Mouse (Mus musculus): ENCODE results near the gene Med19. TPM values are rescaled to one million over a fixed set of nuclear protein-coding genes. Genes with fewer than 3 reads are reported as not detected.

Med19 gene
- polyA plus RNA-seq (2014; fragmentation: Illumina TruSeq; extraction: RNeasy Lipid Tissue Mini Kit (QIAGEN cat#74804); ENCODE audit: low read depth, low replicate concordance), result 72.2 TPM

GRCm38 (mm10) chr2:84677968-84678880 lies at the start of gene Med19, which contains the start of gene Gm28635:
Med19 (plus strand) TSS chr2:84678402.
Gm28635 (minus strand) TSS chr2:84678041.

DNA sequence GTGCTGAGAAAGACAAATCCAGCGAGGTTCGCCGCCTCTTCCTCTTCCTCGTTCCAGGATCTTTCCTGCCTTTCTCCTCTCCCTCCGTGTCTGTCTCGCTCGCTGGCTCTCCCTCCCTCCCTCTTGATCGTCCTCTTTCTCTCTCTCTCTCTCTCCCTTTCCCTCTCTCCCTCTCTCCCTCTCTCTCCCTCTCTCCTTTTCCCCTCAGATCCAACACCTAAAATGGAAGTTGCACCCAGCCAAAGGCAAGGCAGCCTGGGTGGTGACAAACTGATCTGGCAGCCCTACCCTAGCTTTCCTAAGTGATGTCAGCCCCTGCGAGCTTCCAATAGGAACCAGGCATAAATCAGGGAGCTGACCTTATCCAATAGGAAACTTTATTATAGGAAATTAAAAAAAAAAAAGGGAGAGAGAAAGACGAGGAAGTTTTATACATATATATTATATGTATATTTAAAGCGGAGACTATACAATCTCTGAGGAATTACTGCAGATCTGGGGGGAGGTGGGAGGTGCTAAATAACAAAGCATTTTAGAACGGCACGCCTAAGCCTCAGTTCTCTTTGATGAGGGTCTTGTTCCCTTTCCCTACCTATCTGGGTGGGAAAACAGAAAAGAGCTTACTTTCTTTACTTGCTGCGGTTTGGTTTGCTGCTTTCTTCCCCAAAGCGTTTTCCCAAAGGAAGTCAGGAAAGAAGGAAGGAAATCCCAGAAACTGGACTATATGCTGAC lies 27.6 kb upstream of the Med19 start, which contains the start of gene Ctnnd1:
Ctnnd1 (minus strand) TSS at position 302 of the 732 bp plus-strand sequence.

DNA sequence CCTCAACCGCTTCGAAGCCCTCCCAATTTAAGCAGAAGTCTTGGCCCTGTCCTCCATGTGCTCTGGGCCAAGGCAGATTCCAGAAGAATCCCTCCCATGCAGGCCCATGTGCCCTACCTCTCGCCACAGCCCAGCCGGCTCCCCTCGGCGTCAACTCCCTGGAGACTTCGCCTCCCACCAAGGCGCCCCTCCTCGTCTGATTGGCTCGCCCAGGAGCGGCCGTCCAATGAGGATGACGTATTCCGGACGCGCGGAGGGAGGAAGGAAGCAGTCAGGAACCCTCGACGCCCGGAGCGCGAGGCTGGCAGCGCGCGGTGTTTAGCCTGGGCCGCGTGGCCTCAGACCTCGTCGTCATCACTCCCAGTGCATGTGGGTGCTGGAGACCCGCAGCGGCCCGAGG lies 19.4 kb upstream of the Med19 start, which contains the start of gene Btbd18:
Btbd18 (plus strand) TSS at position 274 of the 400 bp plus-strand sequence.

GRCm38 (mm10) chr2:84670569-84670933 lies 7.7 kb upstream of the Med19 start, which contains the start of gene Selenoh:
Selenoh (minus strand) TSS chr2:84670770.

GRCm38 (mm10) chr2:84679016-84679415 lies 814 bp downstream of the Med19 start, which contains the start of gene Tmx2:
Tmx2 (minus strand) TSS chr2:84679140.

GRCm38 (mm10) chr2:84714811-84715561 lies 36.8 kb downstream of the Med19 start, which contains the start of gene Zdhhc5:
Zdhhc5 (minus strand) TSS chr2:84715180.

GRCm38 (mm10) chr2:84727172-84727858 lies 49.1 kb downstream of the Med19 start, which contains the start of gene Clp1:
Clp1 (minus strand) TSS chr2:84727350.

GRCm38 (mm10) chr2:84733579-84734300 lies 55.5 kb downstream of the Med19 start, which contains the start of gene Ypel4:
Ypel4 (plus strand) TSS chr2:84734058.

Other genes starting within 250 kb of the Med19 start
- 181 TPM for gene Tfpi, start 201.6 kb upstream of the Med19 start, polyA plus RNA-seq (2014; fragmentation: Illumina TruSeq; extraction: RNeasy Lipid Tissue Mini Kit (QIAGEN cat#74804); ENCODE audit: low read depth, low replicate concordance)
- 246 TPM for gene Ctnnd1, start 27.6 kb upstream of the Med19 start, polyA plus RNA-seq (2014; fragmentation: Illumina TruSeq; extraction: RNeasy Lipid Tissue Mini Kit (QIAGEN cat#74804); ENCODE audit: low read depth, low replicate concordance)
- not detected for gene Btbd18, start 19.3 kb upstream of the Med19 start, polyA plus RNA-seq (2014; fragmentation: Illumina TruSeq; extraction: RNeasy Lipid Tissue Mini Kit (QIAGEN cat#74804); ENCODE audit: low read depth, low replicate concordance)
- 14.6 TPM for gene Selenoh, start 7.6 kb upstream of the Med19 start, polyA plus RNA-seq (2014; fragmentation: Illumina TruSeq; extraction: RNeasy Lipid Tissue Mini Kit (QIAGEN cat#74804); ENCODE audit: low read depth, low replicate concordance)
- gene Gm28635, start 361 bp upstream of the Med19 start, polyA plus RNA-seq (2014; fragmentation: Illumina TruSeq; extraction: RNeasy Lipid Tissue Mini Kit (QIAGEN cat#74804); ENCODE audit: low read depth, low replicate concordance), result not detected
- gene Tmx2, start 738 bp downstream of the Med19 start, polyA plus RNA-seq (2014; fragmentation: Illumina TruSeq; extraction: RNeasy Lipid Tissue Mini Kit (QIAGEN cat#74804); ENCODE audit: low read depth, low replicate concordance), result 247 TPM
- gene Zdhhc5, start 36.8 kb downstream of the Med19 start, polyA plus RNA-seq (2014; fragmentation: Illumina TruSeq; extraction: RNeasy Lipid Tissue Mini Kit (QIAGEN cat#74804); ENCODE audit: low read depth, low replicate concordance), result 62.2 TPM
- 20.5 TPM for gene Clp1, start 48.9 kb downstream of the Med19 start, polyA plus RNA-seq (2014; fragmentation: Illumina TruSeq; extraction: RNeasy Lipid Tissue Mini Kit (QIAGEN cat#74804); ENCODE audit: low read depth, low replicate concordance)
- gene Ypel4, start 55.7 kb downstream of the Med19 start, polyA plus RNA-seq (2014; fragmentation: Illumina TruSeq; extraction: RNeasy Lipid Tissue Mini Kit (QIAGEN cat#74804); ENCODE audit: low read depth, low replicate concordance), result 2.9 TPM
- gene Gm19426, start 65.3 kb downstream of the Med19 start, polyA plus RNA-seq (2014; fragmentation: Illumina TruSeq; extraction: RNeasy Lipid Tissue Mini Kit (QIAGEN cat#74804); ENCODE audit: low read depth, low replicate concordance), result not detected
- gene Serping1, start 97.0 kb downstream of the Med19 start, polyA plus RNA-seq (2014; fragmentation: Illumina TruSeq; extraction: RNeasy Lipid Tissue Mini Kit (QIAGEN cat#74804); ENCODE audit: low read depth, low replicate concordance), result 25.4 TPM
- 24.4 TPM for gene Ube2l6, start 120.4 kb downstream of the Med19 start, polyA plus RNA-seq (2014; fragmentation: Illumina TruSeq; extraction: RNeasy Lipid Tissue Mini Kit (QIAGEN cat#74804); ENCODE audit: low read depth, low replicate concordance)
- gene Smtnl1, start 144.2 kb downstream of the Med19 start, polyA plus RNA-seq (2014; fragmentation: Illumina TruSeq; extraction: RNeasy Lipid Tissue Mini Kit (QIAGEN cat#74804); ENCODE audit: low read depth, low replicate concordance), result not detected
- gene Timm10, start 148.6 kb downstream of the Med19 start, polyA plus RNA-seq (2014; fragmentation: Illumina TruSeq; extraction: RNeasy Lipid Tissue Mini Kit (QIAGEN cat#74804); ENCODE audit: low read depth, low replicate concordance), result 4.1 TPM
- 3.0 TPM for gene Slc43a1, start 160.4 kb downstream of the Med19 start, polyA plus RNA-seq (2014; fragmentation: Illumina TruSeq; extraction: RNeasy Lipid Tissue Mini Kit (QIAGEN cat#74804); ENCODE audit: low read depth, low replicate concordance)
- not detected for gene Rtn4rl2, start 208.3 kb downstream of the Med19 start, polyA plus RNA-seq (2014; fragmentation: Illumina TruSeq; extraction: RNeasy Lipid Tissue Mini Kit (QIAGEN cat#74804); ENCODE audit: low read depth, low replicate concordance)